Mouse (Mus musculus): ENCODE data around the gene G0s2. TPM values are rescaled to one million over a fixed set of nuclear protein-coding genes. Genes with fewer than 3 reads are reported as not detected.

Gene G0s2
- total RNA-seq (2014; rRNA removed) = 5.7 and 11.0 TPM in 2 replicates
- 4.7 and 5.0 TPM in 2 replicates for polyA plus RNA-seq (2015; fragmentation: Nextera tagmentation; extraction: Ambion mirVana)

DNA sequence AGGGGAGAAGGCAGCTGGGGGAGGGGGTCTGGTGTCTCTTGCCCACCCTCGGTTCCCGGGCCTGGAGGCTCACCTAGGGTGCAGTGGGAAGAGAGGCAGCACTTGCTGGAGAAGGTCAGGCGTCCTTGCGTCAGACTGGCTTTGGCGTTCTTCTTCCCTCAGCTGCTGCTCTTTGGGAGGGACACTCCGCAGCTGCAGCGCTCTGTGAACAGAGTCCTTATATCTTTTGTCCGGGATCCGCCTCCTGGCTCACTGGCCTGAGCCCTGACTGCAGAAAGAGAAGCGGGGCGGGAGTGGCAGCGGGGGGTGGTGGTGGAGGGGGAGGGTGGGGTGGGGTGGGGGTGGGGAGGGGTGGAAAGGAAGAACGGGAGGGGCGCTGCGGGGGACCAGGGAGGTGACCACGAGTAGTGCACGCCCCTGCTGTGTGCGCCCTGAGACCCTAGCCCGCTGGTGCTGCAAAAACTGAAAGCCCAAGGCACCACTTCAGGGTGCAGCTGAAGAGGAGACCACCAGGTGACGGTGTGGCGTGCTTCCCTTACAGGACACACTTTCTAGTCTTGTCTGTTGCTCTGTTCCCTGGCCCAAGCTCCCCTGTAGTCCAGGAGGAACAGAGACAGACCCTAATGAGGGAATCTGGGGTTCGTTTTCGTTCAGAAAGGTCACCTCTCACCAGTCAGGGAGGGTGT is at the start of gene G0s2:
Gene G0s2, minus strand, starts transcription at position 302 of the 686 bp plus-strand sequence.
- TF ChIP-seq CTCF (IDR thresholded peaks at IDR 0.05; ENCODE audit: low read depth) = peak; percentile 71
- Histone ChIP-seq H3K9ac (peak within 1 kb of the TSS; percentile 41; the same call in 1 of the 2 replicates), H3K27me3 (ENCODE audit: insufficient read depth, low read length) (no peaks in the 10 kb centered on the region), H3K4me2 (ENCODE audit: low read depth) (peak within 1 kb of the TSS; percentile 46), H3K4me3 (ENCODE audit: low read depth, low read length) (peak within 1 kb of the TSS; percentile 19; the same call in 1 of the 2 replicates), H3K4me1 (ENCODE audit: insufficient read depth) (peaks cover 3% of the 10 kb centered on the region; the same call in 1 of the 2 replicates), H3K9me3 (ENCODE audit: low read length) (no peaks in the 10 kb centered on the region), H3K36me3 (ENCODE audit: insufficient read depth) (no peaks in the 10 kb centered on the region), H3K27ac (ENCODE audit: low read depth, low read length) (peak within 1 kb of the TSS; percentile 67)
- 6% methylated on average over 19 of the region's 23 CpGs for WGBS
- peak; percentile 51 for DNase-seq
- ATAC-seq = peak; percentile 82

DNA sequence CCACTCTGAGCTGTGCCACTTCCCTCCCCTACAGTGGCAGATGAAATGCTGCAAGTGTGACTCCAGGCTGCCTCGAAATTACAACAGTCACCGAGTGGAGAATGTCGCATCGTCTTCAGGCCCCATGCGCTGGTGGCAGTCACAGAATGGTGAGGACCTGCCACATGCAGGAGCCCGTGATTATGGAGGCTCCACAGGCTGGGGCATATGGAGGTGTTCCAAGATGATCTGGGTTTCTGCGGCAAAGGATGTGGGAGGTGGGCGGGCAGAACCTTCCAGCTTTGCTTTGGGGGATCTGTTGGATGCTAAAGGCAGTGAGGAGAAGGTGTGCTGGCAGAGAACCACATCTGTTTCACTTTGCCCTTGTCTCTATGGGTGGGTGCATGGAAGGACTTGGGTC is 47.4 kb upstream of the G0s2 start:
- Histone ChIP-seq H3K4me3 (ENCODE audit: low read depth, low read length) (no peak overlapping the region), H3K4me2 (ENCODE audit: low read depth) (no peak overlapping the region), H3K9ac (no peak overlapping the region), H3K9me3 (ENCODE audit: low read length) (no peaks in the 10 kb centered on the region), H3K27me3 (ENCODE audit: insufficient read depth, low read length) (no peaks in the 10 kb centered on the region), H3K36me3 (ENCODE audit: insufficient read depth) (no peaks in the 10 kb centered on the region), H3K27ac (ENCODE audit: low read depth, low read length) (no peak overlapping the region), H3K4me1 (ENCODE audit: insufficient read depth) (no peaks in the 10 kb centered on the region)
- no peak for TF ChIP-seq CTCF (IDR thresholded peaks at IDR 0.05; ENCODE audit: low read depth)
- 92% methylated on average over 8 of the region's 8 CpGs for WGBS
- no peak for DNase-seq
- no peak for ATAC-seq

DNA sequence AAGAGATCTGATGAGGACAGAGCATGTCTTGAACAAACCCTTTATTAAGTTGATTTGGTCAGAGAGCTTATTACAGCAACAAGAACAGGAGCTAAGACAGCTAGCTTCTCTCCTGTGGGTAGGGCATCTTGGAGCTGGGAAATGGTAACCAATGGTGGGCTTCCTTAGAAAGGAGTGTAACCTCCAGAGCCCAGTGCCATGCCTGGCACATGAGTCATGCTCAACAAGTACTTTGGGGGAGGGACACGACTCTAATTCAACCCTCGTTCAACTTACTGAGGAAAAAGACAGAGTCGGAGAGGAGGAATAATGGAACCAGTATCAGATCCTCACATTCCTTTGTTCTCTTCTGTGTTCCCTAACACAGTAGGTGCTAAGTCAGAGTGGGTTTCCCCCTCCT is 46.7 kb upstream of the G0s2 start:
- TF ChIP-seq CTCF (IDR thresholded peaks at IDR 0.05; ENCODE audit: low read depth) = no peak

DNA sequence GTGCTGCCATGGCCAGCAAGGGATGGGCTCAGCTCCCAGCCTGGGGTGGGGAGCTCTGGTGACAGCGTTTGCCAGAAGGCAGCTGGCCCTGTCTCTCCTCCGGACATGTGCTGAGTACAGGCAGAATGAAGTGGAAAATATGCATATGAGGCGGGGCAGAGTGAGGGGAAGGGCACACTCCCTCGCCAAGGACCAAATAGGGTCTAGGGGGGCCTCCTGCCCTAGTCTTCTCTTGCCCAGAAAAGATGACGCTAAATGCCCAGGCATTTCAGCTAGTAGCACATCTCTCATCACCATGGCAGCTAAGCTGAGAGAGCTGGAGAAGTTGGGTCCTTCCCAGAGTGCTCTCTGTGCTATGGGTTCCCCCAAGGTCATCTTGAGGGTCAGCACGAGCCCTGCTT is 44.1 kb upstream of the G0s2 start:
- no peaks in the 10 kb centered on the region for H3K9me3 ChIP-seq (ENCODE audit: low read length)
- no peaks in the 10 kb centered on the region for H3K36me3 ChIP-seq (ENCODE audit: insufficient read depth)
- H3K27ac ChIP-seq (ENCODE audit: low read depth, low read length) = no peak overlapping the region
- 29% methylated on average over 6 of the region's 6 CpGs for WGBS
- no peaks in the 10 kb centered on the region for H3K4me1 ChIP-seq (ENCODE audit: insufficient read depth)
- no peak for TF ChIP-seq CTCF (IDR thresholded peaks at IDR 0.05; ENCODE audit: low read depth)
- H3K27me3 ChIP-seq (ENCODE audit: insufficient read depth, low read length) = no peaks in the 10 kb centered on the region
- no peak overlapping the region for H3K4me3 ChIP-seq (ENCODE audit: low read depth, low read length)
- H3K4me2 ChIP-seq (ENCODE audit: low read depth) = no peak overlapping the region
- ATAC-seq = peak; percentile 81
- no peak overlapping the region for H3K9ac ChIP-seq
- DNase-seq = peak; percentile 49

More for the DNA sequence above, 46.7 kb upstream of the G0s2 start:
- H3K27me3 ChIP-seq (ENCODE audit: insufficient read depth, low read length) = no peaks in the 10 kb centered on the region
- H3K9ac ChIP-seq = no peak overlapping the region
- no peak overlapping the region for H3K27ac ChIP-seq (ENCODE audit: low read depth, low read length)
- whole genome bisulfite sequencing = 64% methylated on average over 3 of the region's 3 CpGs
- H3K4me3 ChIP-seq (ENCODE audit: low read depth, low read length) = no peak overlapping the region
- H3K4me2 ChIP-seq (ENCODE audit: low read depth) = no peak overlapping the region
- ATAC-seq = no peak
- DNase-seq = no peak
- no peaks in the 10 kb centered on the region for H3K9me3 ChIP-seq (ENCODE audit: low read length)
- H3K4me1 ChIP-seq (ENCODE audit: insufficient read depth) = no peaks in the 10 kb centered on the region
- H3K36me3 ChIP-seq (ENCODE audit: insufficient read depth) = no peaks in the 10 kb centered on the region

DNA sequence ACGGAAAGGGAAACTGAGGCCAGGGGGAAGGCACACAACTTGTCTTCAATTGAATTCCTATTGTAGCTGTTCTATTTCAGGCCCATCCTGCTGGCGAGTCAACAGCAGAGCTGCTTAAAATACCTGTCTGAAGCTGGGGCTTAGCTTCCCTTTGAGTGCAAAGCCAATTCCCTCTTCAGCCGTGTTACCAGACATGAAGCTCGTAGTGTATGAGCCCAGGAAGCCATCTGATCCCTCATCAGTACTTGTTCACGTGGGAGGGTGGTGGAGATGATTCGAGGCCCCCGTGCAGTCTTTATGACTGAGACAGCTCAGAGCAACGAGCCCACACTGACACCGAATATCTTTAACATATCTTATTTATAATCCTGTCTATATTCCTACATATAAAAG is 43.3 kb upstream of the G0s2 start:
- peak overlapping the region; percentile 47; the same call in 1 of the 2 replicates for H3K27ac ChIP-seq (ENCODE audit: low read depth, low read length)
- no peaks in the 10 kb centered on the region for H3K36me3 ChIP-seq (ENCODE audit: insufficient read depth)
- no peaks in the 10 kb centered on the region for H3K4me1 ChIP-seq (ENCODE audit: insufficient read depth)
- H3K27me3 ChIP-seq (ENCODE audit: insufficient read depth, low read length) = no peaks in the 10 kb centered on the region
- DNase-seq (peak; percentile 30), ATAC-seq (no peak)
- WGBS = 59% methylated on average over 9 of the region's 9 CpGs
- H3K4me3 ChIP-seq (ENCODE audit: low read depth, low read length) = no peak overlapping the region
- H3K9ac ChIP-seq = no peak overlapping the region
- TF ChIP-seq CTCF (IDR thresholded peaks at IDR 0.05; ENCODE audit: low read depth) = no peak
- no peaks in the 10 kb centered on the region for H3K9me3 ChIP-seq (ENCODE audit: low read length)
- H3K4me2 ChIP-seq (ENCODE audit: low read depth) = no peak overlapping the region

DNA sequence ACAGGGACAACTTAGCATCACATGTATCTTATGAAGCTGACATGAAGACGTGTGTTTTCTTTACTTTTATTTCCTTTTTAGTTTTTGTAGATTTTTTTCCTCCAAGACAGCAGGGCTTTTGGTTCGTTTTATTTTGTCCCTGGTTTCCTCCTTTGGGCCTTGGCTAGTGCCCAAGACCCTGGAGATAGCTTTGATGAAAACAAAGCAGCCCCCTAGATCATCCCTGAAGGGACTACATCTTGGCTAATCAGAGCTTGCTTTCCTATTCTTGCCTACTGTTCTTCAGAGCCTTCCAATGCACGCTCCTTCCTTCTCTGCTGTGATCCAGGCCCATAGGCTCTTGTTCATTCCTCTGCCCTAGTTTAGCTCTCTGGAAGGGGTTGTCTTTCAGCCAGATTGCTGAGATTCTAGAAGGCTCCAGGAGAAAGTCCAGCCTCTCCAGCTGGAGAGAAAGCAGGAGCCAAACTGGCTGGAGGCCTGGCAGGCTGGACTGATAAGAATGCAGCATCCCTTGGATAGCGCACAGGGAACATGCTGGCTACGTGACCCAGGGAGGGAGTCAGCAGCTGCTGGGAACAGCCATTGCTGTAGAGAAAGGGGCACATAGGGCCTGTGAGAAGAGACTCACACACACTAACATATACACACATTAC is 42.8 kb upstream of the G0s2 start:
- ATAC-seq (peak; percentile 45), DNase-seq (peak; percentile 57)
- no peaks in the 10 kb centered on the region for H3K36me3 ChIP-seq (ENCODE audit: insufficient read depth)
- 46% methylated on average over 5 of the region's 5 CpGs for WGBS
- no peaks in the 10 kb centered on the region for H3K27me3 ChIP-seq (ENCODE audit: insufficient read depth, low read length)
- peak overlapping the region; percentile 47; the same call in 1 of the 2 replicates for H3K27ac ChIP-seq (ENCODE audit: low read depth, low read length)
- no peak overlapping the region for H3K4me3 ChIP-seq (ENCODE audit: low read depth, low read length)
- no peaks in the 10 kb centered on the region for H3K4me1 ChIP-seq (ENCODE audit: insufficient read depth)
- no peak overlapping the region for H3K9ac ChIP-seq
- no peak for TF ChIP-seq CTCF (IDR thresholded peaks at IDR 0.05; ENCODE audit: low read depth)
- H3K9me3 ChIP-seq (ENCODE audit: low read length) = no peaks in the 10 kb centered on the region
- no peak overlapping the region for H3K4me2 ChIP-seq (ENCODE audit: low read depth)

DNA sequence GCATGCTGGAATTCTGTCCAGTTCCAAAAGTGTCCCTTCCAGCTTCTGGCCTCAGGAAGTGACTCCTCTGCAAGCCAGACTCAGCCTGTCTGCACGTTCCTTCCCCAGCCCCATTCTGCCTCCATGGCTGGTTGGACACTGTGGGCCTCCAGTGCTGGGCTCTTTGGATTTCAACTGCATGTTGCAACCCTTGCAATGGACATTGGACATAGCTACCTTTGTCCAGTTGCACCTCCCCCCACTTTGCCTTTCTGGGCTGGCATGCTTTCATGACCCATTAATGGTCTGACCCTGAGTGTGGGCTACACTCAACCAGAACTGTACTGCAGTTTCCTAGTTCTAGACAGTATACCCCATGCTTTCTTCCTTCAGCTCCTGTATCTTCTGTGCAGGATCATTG is 38.6 kb upstream of the G0s2 start:
- Histone ChIP-seq H3K9me3 (ENCODE audit: low read length) (no peaks in the 10 kb centered on the region), H3K9ac (no peak overlapping the region), H3K36me3 (ENCODE audit: insufficient read depth) (no peaks in the 10 kb centered on the region), H3K27ac (ENCODE audit: low read depth, low read length) (no peak overlapping the region), H3K4me2 (ENCODE audit: low read depth) (no peak overlapping the region), H3K27me3 (ENCODE audit: insufficient read depth, low read length) (no peaks in the 10 kb centered on the region), H3K4me3 (ENCODE audit: low read depth, low read length) (no peak overlapping the region), H3K4me1 (ENCODE audit: insufficient read depth) (no peaks in the 10 kb centered on the region)
- no peak for ATAC-seq
- DNase-seq = no peak
- no peak for TF ChIP-seq CTCF (IDR thresholded peaks at IDR 0.05; ENCODE audit: low read depth)
- WGBS = 78% methylated on average over 1 of the region's 1 CpGs

All from forebrain, postnatal 0 days (tissue).